Mouse (Mus musculus): ENCODE data around the gene March2.
"Not testable (repeated sequence)": the region's sequence is repeated elsewhere in the genome, so short reads cannot be mapped to it uniquely, and the experiment has no call there.

Gene March2

GRCm38 (mm10) chr17:33718384-33718881 lies at the start of gene March2:
Gene March2 (minus strand): TSS chr17:33718670.
- DNase-seq (ENCODE audit: low spot score in 2 of 2), result peak; percentile 93 to 95

- no peak for DNase-seq (ENCODE audit: low spot score in 2 of 2)
Measured at GRCm38 (mm10) chr17:33766389-33766788, 47.9 kb upstream of the March2 start.

GRCm38 (mm10) chr17:33760255-33761165 lies 42.0 kb upstream of the March2 start, which contains the start of gene Rab11b:
Gene Rab11b (minus strand): TSS chr17:33760530.
- DNase-seq (ENCODE audit: low spot score in 2 of 2), result peak; percentile 100

- peak; percentile 82 to 87 for DNase-seq (ENCODE audit: low spot score in 2 of 2)
Measured at GRCm38 (mm10) chr17:33759767-33760254, 41.3 kb upstream of the March2 start.

- no peak for DNase-seq (ENCODE audit: low spot score in 2 of 2)
Measured at GRCm38 (mm10) chr17:33757231-33757630, 38.8 kb upstream of the March2 start.

- no peak for DNase-seq (ENCODE audit: low spot score in 2 of 2)
Measured at GRCm38 (mm10) chr17:33756108-33756790, 37.8 kb upstream of the March2 start.

GRCm38 (mm10) chr17:33755418-33756107 lies 37.1 kb upstream of the March2 start:
- no peak for DNase-seq (ENCODE audit: low spot score in 2 of 2)

GRCm38 (mm10) chr17:33754656-33755055 lies 36.2 kb upstream of the March2 start:
- DNase-seq (ENCODE audit: low spot score in 2 of 2), result no peak

GRCm38 (mm10) chr17:33752297-33752696 lies 33.8 kb upstream of the March2 start:
- no peak for DNase-seq (ENCODE audit: low spot score in 2 of 2)

- DNase-seq (ENCODE audit: low spot score in 2 of 2), result no peak
Measured at GRCm38 (mm10) chr17:33751181-33751580, 32.7 kb upstream of the March2 start.

- no peak for DNase-seq (ENCODE audit: low spot score in 2 of 2)
Measured at GRCm38 (mm10) chr17:33749451-33749850, 31.0 kb upstream of the March2 start.

GRCm38 (mm10) chr17:33746011-33746410 lies 27.5 kb upstream of the March2 start:
- no peak for DNase-seq (ENCODE audit: low spot score in 2 of 2)

GRCm38 (mm10) chr17:33744686-33745384 lies 26.4 kb upstream of the March2 start:
- no peak for DNase-seq (ENCODE audit: low spot score in 2 of 2)

GRCm38 (mm10) chr17:33742420-33742819 lies 23.9 kb upstream of the March2 start:
- DNase-seq (ENCODE audit: low spot score in 2 of 2), result no peak

GRCm38 (mm10) chr17:33733526-33733925 lies 15.1 kb upstream of the March2 start:
- not testable (repeated sequence) for DNase-seq (ENCODE audit: low spot score in 2 of 2)

GRCm38 (mm10) chr17:33732556-33733083 lies 14.2 kb upstream of the March2 start:
- DNase-seq (ENCODE audit: low spot score in 2 of 2), result not testable (repeated sequence)

GRCm38 (mm10) chr17:33729215-33729614 lies 10.7 kb upstream of the March2 start:
- DNase-seq (ENCODE audit: low spot score in 2 of 2), result no peak

- DNase-seq (ENCODE audit: low spot score in 2 of 2), result no peak
Measured at GRCm38 (mm10) chr17:33728396-33728795, 9.9 kb upstream of the March2 start.

- DNase-seq (ENCODE audit: low spot score in 2 of 2), result no peak
Measured at GRCm38 (mm10) chr17:33719736-33720378, 1.4 kb upstream of the March2 start.

Data from frontal cortex, postnatal 14 days (tissue).